Mouse (Mus musculus) gastrocnemius, postnatal 14 days (tissue): ENCODE results near the gene Ffar1. TPM values are rescaled to one million over a fixed set of nuclear protein-coding genes. Genes with fewer than 3 reads are reported as not detected.
"Not testable (repeated sequence)": the region's sequence is repeated elsewhere in the genome, so short reads cannot be mapped to it uniquely, and the experiment has no call there.

Experiments
- DNase-seq: peaks from one replicate; pipeline ENCODE4 v3.0.0; 2021; ENCODE audit warnings: mixed read lengths
- intact Hi-C: fragments of 180-260 bp; cut with DNase I; formaldehyde crosslinking; loops from one replicate; pipeline ENCODE4 v1.15.1; 2025; ENCODE audit warnings: low total_unique reads
- total RNA-seq, 2 experiments: library from RNA; stranded (reverse); gene quantifications; 2 replicates each; pipeline ENCODE4 v1.2.3; 2021

The Ffar1 gene
- total RNA-seq, 2 experiments from 2014 or later = not detected

GRCm38 (mm10) chr7:30857746-30858145, 3.6 kb downstream of the Ffar1 start:
- intact Hi-C loops = loop anchor here (10.0 kb wide), 1 partner anchor 263 kb away; the partner anchor contains the start of gene Zbtb32
- no peak for DNase-seq

GRCm38 (mm10) chr7:30856078-30856477, 5.3 kb downstream of the Ffar1 start, which contains the start of gene Ffar3:
Ffar3 (minus strand) TSS chr7:30856178.
- intact Hi-C loops = loop anchor here (10.0 kb wide), 1 partner anchor 261 kb away; the partner anchor contains the start of gene Zbtb32
- no peak for DNase-seq

GRCm38 (mm10) chr7:30851421-30851820, 9.9 kb downstream of the Ffar1 start:
- DNase-seq = no peak
- intact Hi-C loops = loop anchor here (10.0 kb wide), 1 partner anchor 257 kb away; the partner anchor contains the start of gene Zbtb32

GRCm38 (mm10) chr7:30847934-30848333, 13.4 kb downstream of the Ffar1 start:
- intact Hi-C loops = no loop called here
- DNase-seq = no peak

- DNase-seq = no peak
- intact Hi-C loops = no loop called here
These were observed 14.0 kb downstream of the Ffar1 start for GRCm38 (mm10) chr7:30847386-30847785.

GRCm38 (mm10) chr7:30846505-30847053, 14.8 kb downstream of the Ffar1 start:
- intact Hi-C loops = no loop called here
- no peak for DNase-seq

GRCm38 (mm10) chr7:30844676-30845297, 16.6 kb downstream of the Ffar1 start:
- no peak for DNase-seq
- intact Hi-C loops = no loop called here

GRCm38 (mm10) chr7:30842092-30842491, 19.3 kb downstream of the Ffar1 start:
- intact Hi-C loops = no loop called here
- DNase-seq = no peak

GRCm38 (mm10) chr7:30841379-30841778, 20.0 kb downstream of the Ffar1 start:
- DNase-seq = no peak
- intact Hi-C loops = no loop called here

- intact Hi-C loops = no loop called here
- DNase-seq = no peak
These were observed 21.1 kb downstream of the Ffar1 start for GRCm38 (mm10) chr7:30840306-30840705.

GRCm38 (mm10) chr7:30837277-30837676, 24.1 kb downstream of the Ffar1 start:
- intact Hi-C loops = no loop called here
- DNase-seq = no peak

GRCm38 (mm10) chr7:30832684-30833083, 28.7 kb downstream of the Ffar1 start:
- intact Hi-C loops, DNase-seq: not testable (repeated sequence)

GRCm38 (mm10) chr7:30832261-30832660, 29.1 kb downstream of the Ffar1 start:
- intact Hi-C loops = no loop called here
- DNase-seq = no peak

GRCm38 (mm10) chr7:30829428-30829827, 31.9 kb downstream of the Ffar1 start:
- intact Hi-C loops = no loop called here
- no peak for DNase-seq

- DNase-seq, intact Hi-C loops: not testable (repeated sequence)
These were observed 32.5 kb downstream of the Ffar1 start for GRCm38 (mm10) chr7:30828871-30829270.

- DNase-seq = no peak
- intact Hi-C loops = no loop called here
These were observed 34.7 kb downstream of the Ffar1 start for GRCm38 (mm10) chr7:30826660-30827059.

- intact Hi-C loops = no loop called here
- no peak for DNase-seq
These were observed 37.1 kb downstream of the Ffar1 start for GRCm38 (mm10) chr7:30824306-30824705.

GRCm38 (mm10) chr7:30823675-30824074, 37.7 kb downstream of the Ffar1 start, which contains the start of gene Ffar2:
Ffar2 (minus strand) TSS chr7:30823775.
- intact Hi-C loops = no loop called here
- no peak for DNase-seq

- DNase-seq = no peak
- intact Hi-C loops = no loop called here
These were observed 39.8 kb downstream of the Ffar1 start for GRCm38 (mm10) chr7:30821532-30821931.

GRCm38 (mm10) chr7:30820854-30821445, 40.4 kb downstream of the Ffar1 start:
- intact Hi-C loops = no loop called here

GRCm38 (mm10) chr7:30820131-30820530, 41.2 kb downstream of the Ffar1 start:
- intact Hi-C loops = no loop called here
- no peak for DNase-seq

More at GRCm38 (mm10) chr7:30820854-30821445, 40.4 kb downstream of the Ffar1 start:
- no peak for DNase-seq
